Mouse (Mus musculus) hindbrain, embryonic 16.5 days (tissue): ENCODE data around the gene Ndc1. TPM values are rescaled to one million over a fixed set of nuclear protein-coding genes. Genes with fewer than 3 reads are reported as not detected.

ENCODE experiments used
- ATAC-seq: fragments of 200-750 bp; cut with Nextera tagmentation; 2 replicates; pipeline ENCODE4 v1.8.0; 2017; ENCODE audit warnings: moderate TSS enrichment, moderate library complexity
- H3K27ac ChIP-seq: fragments of 300-500 bp; sonication (generic); 2 replicates; pipeline ENCODE4 v1.5.1; 2014; ENCODE audit warnings: low read depth, mild to moderate bottlenecking, control low read depth, low read length, moderate library complexity
- H3K27me3 ChIP-seq: fragments of 300-500 bp; sonication (generic); replicated peaks from 2 replicates; pipeline ENCODE4 v1.6.1; 2014; ENCODE audit warnings: low read length; ENCODE audit not compliant: control insufficient read depth, insufficient read depth
- H3K36me3 ChIP-seq: fragments of 300-500 bp; sonication (generic); 2 replicates; pipeline ENCODE4 v1.6.1; 2014; ENCODE audit warnings: mild to moderate bottlenecking, low read length, moderate library complexity, mixed read lengths; ENCODE audit not compliant: control insufficient read depth, insufficient read depth
- H3K4me1 ChIP-seq: fragments of 300-500 bp; sonication (generic); 2 replicates; pipeline ENCODE4 v1.6.1; 2014; ENCODE audit warnings: low read depth, low read length; ENCODE audit not compliant: control insufficient read depth, insufficient read depth
- H3K4me2 ChIP-seq: fragments of 300-500 bp; sonication (generic); 2 replicates; pipeline ENCODE4 v1.6.1; 2014; ENCODE audit warnings: mild to moderate bottlenecking, low read length, control low read depth, moderate library complexity
- H3K4me3 ChIP-seq: fragments of 300-500 bp; sonication (generic); 2 replicates; pipeline ENCODE4 v1.5.1; 2014; ENCODE audit warnings: mild to moderate bottlenecking, low read length, control low read depth, moderate library complexity
- H3K9ac ChIP-seq: fragments of 300-500 bp; sonication (generic); 2 replicates; pipeline ENCODE4 v1.6.1; 2014; ENCODE audit warnings: low read depth, mild to moderate bottlenecking, control low read depth, low read length, moderate library complexity
- H3K9me3 ChIP-seq: fragments of 300-500 bp; sonication (generic); 2 replicates; pipeline ENCODE4 v1.6.1; 2014; ENCODE audit warnings: mild to moderate bottlenecking, low read length, moderate library complexity; ENCODE audit not compliant: control insufficient read depth
- WGBS: fragments of 180-500 bp; shearing (Covaris S2); extraction: QIAGEN DNeasy Blood & Tissue Kit; methylation state at CpG from one replicate; pipeline ENCODE4 v1.1.7; 2014; 5-methylcytosine and 5-hydroxymethylcytosine counted together
- polyA plus RNA-seq: library from polyadenylated mRNA; unstranded; fragments of >200 nt; fragmentation: Nextera tagmentation; extraction: Ambion mirVana; gene quantifications from 2 replicates; pipeline ENCODE4 v1.2.1, GENCODE M21; 2015

Gene Ndc1
- polyA plus RNA-seq, result 18.2 and 21.1 TPM in 2 replicates

- whole genome bisulfite sequencing, result under 1% methylated on average over 51 of the region's 51 CpGs
- Histone ChIP-seq H3K9ac (peak within 1 kb of the TSS; percentile 82), H3K9me3 (no peaks in the 10 kb centered on the region), H3K4me3 (peak within 1 kb of the TSS; percentile 86), H3K4me1 (peaks cover 7% of the 10 kb centered on the region), H3K4me2 (peak within 1 kb of the TSS; percentile 87), H3K27me3 (no peaks in the 10 kb centered on the region), H3K36me3 (no peaks in the 10 kb centered on the region), H3K27ac (peak within 1 kb of the TSS; percentile 94)
- ATAC-seq, result peak; percentile 99
Observed at GRCm38 (mm10) chr4:107367567-107368314, at the start of gene Ndc1. Ndc1 (plus strand) TSS chr4:107367784.

GRCm38 (mm10) chr4:107318646-107319045, 48.9 kb upstream of the Ndc1 start:
- peaks cover 14% of the 10 kb centered on the region for H3K36me3 ChIP-seq
- ATAC-seq, result no peak

GRCm38 (mm10) chr4:107321041-107321440, 46.5 kb upstream of the Ndc1 start:
- H3K36me3 ChIP-seq, result peaks cover 14% of the 10 kb centered on the region
- H3K9ac ChIP-seq, result no peak overlapping the region
- H3K9me3 ChIP-seq, result no peaks in the 10 kb centered on the region
- H3K4me2 ChIP-seq, result no peak overlapping the region
- H3K4me1 ChIP-seq, result no peaks in the 10 kb centered on the region
- no peak overlapping the region for H3K4me3 ChIP-seq
- H3K27me3 ChIP-seq, result no peaks in the 10 kb centered on the region
- ATAC-seq, result no peak
- no peak overlapping the region for H3K27ac ChIP-seq
- 87% methylated on average over 2 of the region's 2 CpGs for WGBS

More at GRCm38 (mm10) chr4:107318646-107319045, 48.9 kb upstream of the Ndc1 start:
- Histone ChIP-seq H3K4me1 (peaks cover 8% of the 10 kb centered on the region), H3K4me2 (no peak overlapping the region), H3K27ac (no peak overlapping the region), H3K9ac (no peak overlapping the region), H3K9me3 (no peaks in the 10 kb centered on the region), H3K4me3 (no peak overlapping the region), H3K27me3 (no peaks in the 10 kb centered on the region)
- 79% methylated on average over 8 of the region's 8 CpGs for WGBS

GRCm38 (mm10) chr4:107323113-107323512, 44.5 kb upstream of the Ndc1 start:
- 93% methylated on average over 2 of the region's 2 CpGs for WGBS
- ATAC-seq, result no peak

GRCm38 (mm10) chr4:107328530-107328929, 39.1 kb upstream of the Ndc1 start:
- WGBS, result 97% methylated on average over 8 of the region's 8 CpGs
- H3K27ac ChIP-seq, result no peak overlapping the region
- H3K27me3 ChIP-seq, result no peaks in the 10 kb centered on the region
- H3K4me3 ChIP-seq, result no peak overlapping the region
- H3K9me3 ChIP-seq, result no peaks in the 10 kb centered on the region; the same call in 1 of the 2 replicates
- H3K4me2 ChIP-seq, result no peak overlapping the region
- no peak overlapping the region for H3K9ac ChIP-seq
- no peaks in the 10 kb centered on the region for H3K4me1 ChIP-seq
- ATAC-seq, result no peak
- H3K36me3 ChIP-seq, result no peaks in the 10 kb centered on the region; the same call in 1 of the 2 replicates

More at GRCm38 (mm10) chr4:107323113-107323512, 44.5 kb upstream of the Ndc1 start:
- H3K4me3 ChIP-seq, result no peak overlapping the region
- H3K36me3 ChIP-seq, result peaks cover 14% of the 10 kb centered on the region
- no peaks in the 10 kb centered on the region for H3K4me1 ChIP-seq
- no peak overlapping the region for H3K4me2 ChIP-seq
- no peak overlapping the region for H3K27ac ChIP-seq
- no peaks in the 10 kb centered on the region for H3K9me3 ChIP-seq
- H3K27me3 ChIP-seq, result no peaks in the 10 kb centered on the region
- H3K9ac ChIP-seq, result no peak overlapping the region

GRCm38 (mm10) chr4:107333514-107333913, 34.1 kb upstream of the Ndc1 start:
- no peaks in the 10 kb centered on the region for H3K27me3 ChIP-seq
- H3K4me2 ChIP-seq, result no peak overlapping the region
- no peak overlapping the region for H3K9ac ChIP-seq
- no peak overlapping the region for H3K4me3 ChIP-seq
- H3K9me3 ChIP-seq, result no peaks in the 10 kb centered on the region; the same call in 1 of the 2 replicates
- H3K4me1 ChIP-seq, result no peaks in the 10 kb centered on the region
- no peak for ATAC-seq
- no peak overlapping the region for H3K27ac ChIP-seq
- 93% methylated on average over 4 of the region's 4 CpGs for WGBS
- no peaks in the 10 kb centered on the region; the same call in 1 of the 2 replicates for H3K36me3 ChIP-seq

GRCm38 (mm10) chr4:107336356-107336755, 31.2 kb upstream of the Ndc1 start:
- no peaks in the 10 kb centered on the region; the same call in 1 of the 2 replicates for H3K9me3 ChIP-seq
- H3K27ac ChIP-seq, result no peak overlapping the region
- no peaks in the 10 kb centered on the region; the same call in 1 of the 2 replicates for H3K36me3 ChIP-seq
- no peak for ATAC-seq
- no peak overlapping the region for H3K4me2 ChIP-seq
- no peak overlapping the region for H3K9ac ChIP-seq
- no peaks in the 10 kb centered on the region for H3K27me3 ChIP-seq
- WGBS, result 82% methylated on average over 8 of the region's 8 CpGs
- H3K4me3 ChIP-seq, result no peak overlapping the region
- no peaks in the 10 kb centered on the region for H3K4me1 ChIP-seq

GRCm38 (mm10) chr4:107337455-107337854, 30.1 kb upstream of the Ndc1 start:
- Histone ChIP-seq H3K4me2 (no peak overlapping the region), H3K9ac (no peak overlapping the region), H3K27me3 (no peaks in the 10 kb centered on the region), H3K4me3 (no peak overlapping the region), H3K27ac (no peak overlapping the region), H3K4me1 (no peaks in the 10 kb centered on the region), H3K9me3 (no peaks in the 10 kb centered on the region; the same call in 1 of the 2 replicates), H3K36me3 (no peaks in the 10 kb centered on the region; the same call in 1 of the 2 replicates)
- ATAC-seq, result no peak
- 94% methylated on average over 5 of the region's 5 CpGs for WGBS

- Histone ChIP-seq H3K27me3 (no peaks in the 10 kb centered on the region), H3K27ac (no peak overlapping the region), H3K9me3 (no peaks in the 10 kb centered on the region), H3K4me3 (no peak overlapping the region), H3K9ac (no peak overlapping the region), H3K4me1 (no peaks in the 10 kb centered on the region), H3K4me2 (no peak overlapping the region), H3K36me3 (no peaks in the 10 kb centered on the region; the same call in 1 of the 2 replicates)
- 40% methylated on average over 5 of the region's 5 CpGs for WGBS
- no peak for ATAC-seq
Observed at GRCm38 (mm10) chr4:107341354-107341753, 26.2 kb upstream of the Ndc1 start.
